Mouse (Mus musculus): ENCODE measurements around the gene Uba52.

Uba52 gene

GRCm38 (mm10) chr8:70460199-70460598 is 50.4 kb downstream of the Uba52 start:
- peak in 1 of 2 experiments; percentile 73 for DNase-seq (ENCODE audit: inconsistent age in 2 of 2, low spot score in 1 of 2)

- DNase-seq (ENCODE audit: inconsistent age in 2 of 2, low spot score in 1 of 2): no peak
Measured at GRCm38 (mm10) chr8:70459636-70460035, 51.0 kb downstream of the Uba52 start.

- peak; percentile 59 to 86 for DNase-seq (ENCODE audit: inconsistent age in 2 of 2, low spot score in 1 of 2)
Measured at GRCm38 (mm10) chr8:70458462-70458861, 52.1 kb downstream of the Uba52 start.

Measured in adrenal gland, adult (tissue).